ENCODE assay signal across 24 mouse cellular contexts in the genomic region with DNA sequence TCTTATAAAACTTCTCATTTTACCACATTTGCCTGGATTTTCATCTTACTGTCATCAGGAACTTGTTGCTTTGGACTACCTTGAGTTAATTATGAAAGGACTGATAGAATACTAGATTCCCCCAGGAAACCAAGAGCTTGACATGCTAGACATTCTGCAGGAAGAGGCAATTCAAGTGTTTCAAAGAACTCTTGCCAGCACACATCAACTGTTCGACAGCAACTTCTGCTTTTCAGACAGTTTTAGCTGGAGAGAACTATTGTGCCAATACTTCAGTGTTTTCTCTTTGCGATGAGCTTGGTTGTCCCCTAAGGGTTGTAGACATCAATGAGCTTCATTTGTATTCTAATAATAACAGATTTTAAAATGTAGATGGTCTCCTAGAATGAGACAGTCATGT.
"Had no signal": no experiment of that assay in that cellular context is flagged by ENCODE, and none has a peak within 500 bp of the region (broad histone marks: within the 10 kb centered on the region; RNA-seq: fewer than 3 reads in every experiment).

No protein-coding gene starts in this region.

- H3K27me3 ChIP-seq: heart, embryonic 12.5 days; kidney, embryonic 15.5 days; limb, embryonic 13.5 days; limb, embryonic 15.5 days; liver, embryonic 12.5 days had no signal

- H3K9ac ChIP-seq: heart, embryonic 12.5 days; hindbrain, embryonic 14.5 days; kidney, embryonic 15.5 days; limb, embryonic 13.5 days; limb, embryonic 15.5 days; liver, embryonic 12.5 days had no signal

- H3K27ac ChIP-seq: gastrocnemius, adult 2 months; heart, embryonic 10.5 days; hindbrain, embryonic 14.5 days; kidney, embryonic 15.5 days; kidney, postnatal 0 days; limb, embryonic 13.5 days; limb, embryonic 15.5 days; liver, embryonic 12.5 days had no signal

- H3K4me3 ChIP-seq: gastrocnemius, adult 2 months; heart, embryonic 10.5 days; heart, embryonic 12.5 days; kidney, embryonic 15.5 days; limb, embryonic 13.5 days; limb, embryonic 15.5 days; liver, embryonic 12.5 days had no signal

- H3K36me3 ChIP-seq: heart, embryonic 10.5 days; heart, embryonic 12.5 days; kidney, embryonic 15.5 days; limb, embryonic 13.5 days; limb, embryonic 15.5 days; liver, embryonic 12.5 days had no signal

- ATAC-seq: hindbrain, embryonic 16.5 days; intestine, embryonic 16.5 days; liver, embryonic 12.5 days had no signal

- DNase-seq: gastrocnemius, adult 2 months; gastrocnemius, postnatal 10 days; gastrocnemius, postnatal 25 days; heart, adult 18-20 months; heart, postnatal 10 days; heart, postnatal 4 days; kidney, adult 11 months; kidney, adult 2 months; kidney, adult 9 months; kidney, postnatal 14 days; kidney, postnatal 36 days; layer of hippocampus, adult 9-11 months; layer of hippocampus, postnatal 36 days; left cerebral cortex, postnatal 4 days had no signal

- H3K9me3 ChIP-seq: heart, embryonic 10.5 days; heart, embryonic 12.5 days; kidney, embryonic 15.5 days; limb, embryonic 13.5 days; limb, embryonic 15.5 days; liver, embryonic 12.5 days had no signal

- H3K4me1 ChIP-seq: heart, embryonic 10.5 days; heart, embryonic 12.5 days; kidney, embryonic 15.5 days; limb, embryonic 13.5 days; limb, embryonic 15.5 days; liver, embryonic 12.5 days had no signal

- H3K4me2 ChIP-seq: heart, embryonic 12.5 days; hindbrain, embryonic 14.5 days; kidney, embryonic 15.5 days; limb, embryonic 13.5 days; limb, embryonic 15.5 days; liver, embryonic 12.5 days had no signal
